Mouse (Mus musculus) small intestine, adult 2 months (tissue): ENCODE results near the gene Rbms1.

Experiments
- CTCF ChIP-seq: fragments of 200-500 bp; IDR thresholded peaks from 2 replicates; pipeline ENCODE4 v1.5.1; 2012; ENCODE audit warnings: low read depth, mild to moderate bottlenecking, control low read depth, inconsistent platforms, low read length, moderate library complexity, mixed read lengths; ENCODE audit not compliant: insufficient replicate concordance, insufficient read length; ENCODE audit errors: extremely low read depth
- POLR2A ChIP-seq: fragments of 200-500 bp; IDR thresholded peaks from 2 replicates; pipeline ENCODE4 v1.6.1; 2012; ENCODE audit warnings: low read depth, mild to moderate bottlenecking, control low read depth, inconsistent platforms, low read length, moderate library complexity

DNA sequence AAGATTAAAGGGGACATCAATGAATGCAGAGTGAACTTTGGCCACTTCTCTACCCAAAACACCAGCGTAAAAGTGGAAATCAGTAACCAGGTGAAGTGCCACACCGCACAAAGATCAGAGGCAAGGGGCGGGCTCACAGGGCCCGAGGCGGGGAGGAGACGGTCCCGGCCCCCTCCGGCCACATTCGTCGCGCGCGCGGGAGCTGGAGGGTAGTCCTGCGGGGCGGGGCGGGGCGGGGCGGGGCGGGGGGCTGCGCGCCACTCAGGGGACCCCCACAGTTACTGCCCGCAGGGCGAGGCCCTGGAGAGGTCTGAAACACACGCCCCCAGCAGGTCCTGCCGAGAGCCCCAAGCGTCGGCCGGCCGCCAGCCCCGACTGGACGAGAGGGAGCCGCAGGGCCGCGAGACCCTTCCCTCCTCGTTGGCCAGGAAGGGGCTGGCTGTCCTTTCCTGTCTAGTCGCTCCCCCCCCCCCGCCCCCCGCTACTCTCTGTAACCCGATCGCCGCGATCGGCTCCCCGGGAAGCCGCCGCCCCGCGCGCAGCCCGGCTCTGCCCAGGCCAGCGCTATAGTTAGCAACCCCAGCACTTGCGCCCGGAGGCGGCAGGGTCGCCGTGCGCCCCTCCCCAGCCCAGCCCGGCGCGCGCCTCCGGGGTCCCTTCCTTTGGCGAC is 856 bp downstream of the Rbms1 start:
- TF ChIP-seq POLR2A = no peak
- no peak for TF ChIP-seq CTCF
